Mouse (Mus musculus) liver, embryonic 16.5 days (tissue): ENCODE data around the gene Prps2. TPM values are rescaled to one million over a fixed set of nuclear protein-coding genes. Genes with fewer than 3 reads are reported as not detected.
"Not testable (repeated sequence)": the region's sequence is repeated elsewhere in the genome, so short reads cannot be mapped to it uniquely, and the experiment has no call there.

Experiments
- ATAC-seq: fragments of 200-750 bp; cut with Nextera tagmentation; 2 replicates; pipeline ENCODE4 v1.8.0; 2017; ENCODE audit warnings: low read depth, mild to moderate bottlenecking, moderate number of reproducible peaks, moderate library complexity
- H3K27ac ChIP-seq: fragments of 300-500 bp; sonication (generic); 2 replicates; pipeline ENCODE4 v1.5.1; 2014; ENCODE audit warnings: mild to moderate bottlenecking, low read length
- H3K27me3 ChIP-seq: fragments of 300-500 bp; sonication (generic); 2 replicates; pipeline ENCODE4 v1.6.1; 2014; ENCODE audit warnings: low read depth, low read length, mixed read lengths; ENCODE audit not compliant: control insufficient read depth, insufficient read depth
- H3K36me3 ChIP-seq: fragments of 300-500 bp; sonication (generic); 2 replicates; pipeline ENCODE4 v1.6.1; 2014; ENCODE audit warnings: mild to moderate bottlenecking; ENCODE audit not compliant: control insufficient read depth, insufficient read depth
- H3K4me1 ChIP-seq: fragments of 300-500 bp; sonication (generic); 2 replicates; pipeline ENCODE4 v1.6.1; 2014; ENCODE audit warnings: low read depth, low read length, mixed read lengths; ENCODE audit not compliant: control insufficient read depth
- H3K4me2 ChIP-seq: fragments of 300-500 bp; sonication (generic); 2 replicates; pipeline ENCODE4 v1.6.1; 2014; ENCODE audit warnings: low read depth, low read length, mixed read lengths
- H3K4me3 ChIP-seq: fragments of 300-500 bp; sonication (generic); 2 replicates; pipeline ENCODE4 v1.5.1; 2014; ENCODE audit warnings: low read depth, mild to moderate bottlenecking, low read length
- H3K9ac ChIP-seq: fragments of 300-500 bp; sonication (generic); 2 replicates; pipeline ENCODE4 v1.6.1; 2014; ENCODE audit warnings: low read depth, low read length
- H3K9me3 ChIP-seq: fragments of 300-500 bp; sonication (generic); replicated peaks from 2 replicates; pipeline ENCODE4 v1.6.1; 2016; ENCODE audit warnings: low read length; ENCODE audit not compliant: control insufficient read depth
- WGBS: fragments of 180-500 bp; shearing (Covaris S2); extraction: QIAGEN DNeasy Blood & Tissue Kit; methylation state at CpG from one replicate; pipeline ENCODE4 v1.1.7; 2014; ENCODE audit not compliant: insufficient replicate concordance; 5-methylcytosine and 5-hydroxymethylcytosine counted together
- polyA plus RNA-seq: library from polyadenylated mRNA; unstranded; fragments of >200 nt; fragmentation: Nextera tagmentation; extraction: Ambion mirVana; gene quantifications from 2 replicates; pipeline ENCODE4 v1.2.1, GENCODE M21; 2015

Prps2 gene
- polyA plus RNA-seq, 1 experiment from 2014 or later: 6.1 TPM

GRCm38 (mm10) chrX:167315766-167316165, 66.8 kb downstream of the Prps2 start:
- no peak for ATAC-seq
- H3K27ac ChIP-seq: no peak overlapping the region
- no peak overlapping the region for H3K4me2 ChIP-seq
- WGBS: 46% methylated on average over 5 of the region's 5 CpGs
- no peaks in the 10 kb centered on the region for H3K4me1 ChIP-seq
- H3K36me3 ChIP-seq: no peaks in the 10 kb centered on the region
- H3K9me3 ChIP-seq: no peaks in the 10 kb centered on the region
- no peak overlapping the region for H3K4me3 ChIP-seq
- H3K9ac ChIP-seq: no peak overlapping the region
- no peaks in the 10 kb centered on the region; the same call in 1 of the 2 replicates for H3K27me3 ChIP-seq

GRCm38 (mm10) chrX:167315093-167315726, 67.3 kb downstream of the Prps2 start:
- 51% methylated on average over 4 of the region's 4 CpGs for WGBS
- no peak for ATAC-seq
- H3K27ac ChIP-seq: no peak overlapping the region

GRCm38 (mm10) chrX:167302061-167302460, 80.5 kb downstream of the Prps2 start:
- H3K4me1 ChIP-seq, H3K9ac ChIP-seq, H3K9me3 ChIP-seq, H3K4me2 ChIP-seq, ATAC-seq, H3K27ac ChIP-seq, H3K36me3 ChIP-seq, H3K4me3 ChIP-seq, H3K27me3 ChIP-seq: not testable (repeated sequence)
- no CpG with 5 or more reads among the region's 1 CpGs for WGBS

More at GRCm38 (mm10) chrX:167315093-167315726, 67.3 kb downstream of the Prps2 start:
- Histone ChIP-seq H3K9me3 (no peaks in the 10 kb centered on the region), H3K9ac (no peak overlapping the region), H3K4me2 (no peak overlapping the region), H3K36me3 (no peaks in the 10 kb centered on the region), H3K4me1 (no peaks in the 10 kb centered on the region), H3K27me3 (no peaks in the 10 kb centered on the region; the same call in 1 of the 2 replicates), H3K4me3 (no peak overlapping the region)

Other genes with a start within 250 kb of the Prps2 start
- gene Tmsb4x, start 173.4 kb downstream of the Prps2 start, polyA plus RNA-seq: 1,121 and 1,210 TPM in 2 replicates
- gene Tlr8, start 118.4 kb downstream of the Prps2 start, polyA plus RNA-seq: 0.97 and 1.3 TPM in 2 replicates
- gene Tlr7, start 52.2 kb downstream of the Prps2 start, polyA plus RNA-seq: 1.2 and 1.5 TPM in 2 replicates